Mouse (Mus musculus): ENCODE measurements around the gene 1110002E22Rik. TPM values are rescaled to one million over a fixed set of nuclear protein-coding genes. Genes with fewer than 3 reads are reported as not detected.

Gene 1110002E22Rik
- polyA plus RNA-seq, 1 experiment from 2014 or later, result 1.9 TPM

- Histone ChIP-seq H3K4me3 (replicated peaks) (no peak overlapping the region), H3K36me3 (no peaks in the 10 kb centered on the region), H3K9me3 (replicated peaks) (no peaks in the 10 kb centered on the region), H3K9ac (no peak overlapping the region), H3K4me1 (no peaks in the 10 kb centered on the region), H3K4me2 (replicated peaks) (no peak overlapping the region), H3K27me3 (no peaks in the 10 kb centered on the region), H3K27ac (replicated peaks) (no peak overlapping the region)
- no peak for ATAC-seq (ENCODE audit: insufficient number of reproducible peaks, low FRiP score, low TSS enrichment, low read depth)
- WGBS, result 75% methylated on average over 1 of the region's 1 CpGs
These were observed 18.3 kb downstream of the 1110002E22Rik start for GRCm38 (mm10) chr3:138083073-138083637.

- WGBS, result 81% methylated on average over 4 of the region's 4 CpGs
- Histone ChIP-seq H3K9me3 (replicated peaks) (no peaks in the 10 kb centered on the region), H3K9ac (no peak overlapping the region), H3K4me2 (replicated peaks) (no peak overlapping the region), H3K27ac (replicated peaks) (no peak overlapping the region), H3K27me3 (no peaks in the 10 kb centered on the region), H3K4me1 (no peaks in the 10 kb centered on the region), H3K4me3 (replicated peaks) (no peak overlapping the region), H3K36me3 (no peaks in the 10 kb centered on the region)
- ATAC-seq (ENCODE audit: insufficient number of reproducible peaks, low FRiP score, low TSS enrichment, low read depth), result no peak
These were observed 19.0 kb downstream of the 1110002E22Rik start for GRCm38 (mm10) chr3:138083896-138084295.

GRCm38 (mm10) chr3:138095301-138095700, 30.4 kb downstream of the 1110002E22Rik start:
- no peak for ATAC-seq (ENCODE audit: insufficient number of reproducible peaks, low FRiP score, low TSS enrichment, low read depth)
- H3K9ac ChIP-seq, result no peak overlapping the region
- H3K4me1 ChIP-seq, result peaks cover 22% of the 10 kb centered on the region
- H3K4me2 ChIP-seq (replicated peaks), result peak overlapping the region; percentile 26; the same call in 1 of the 2 replicates
- no peaks in the 10 kb centered on the region for H3K9me3 ChIP-seq (replicated peaks)
- H3K4me3 ChIP-seq (replicated peaks), result no peak overlapping the region
- H3K27ac ChIP-seq (replicated peaks), result peak overlapping the region; percentile 76
- H3K27me3 ChIP-seq, result no peaks in the 10 kb centered on the region
- WGBS, result 41% methylated on average over 3 of the region's 3 CpGs
- no peaks in the 10 kb centered on the region for H3K36me3 ChIP-seq

- Histone ChIP-seq H3K9me3 (replicated peaks) (no peaks in the 10 kb centered on the region), H3K27ac (replicated peaks) (peak overlapping the region; percentile 76), H3K4me1 (peaks cover 22% of the 10 kb centered on the region), H3K4me2 (replicated peaks) (peak overlapping the region; percentile 26; the same call in 1 of the 2 replicates), H3K36me3 (no peaks in the 10 kb centered on the region), H3K4me3 (replicated peaks) (no peak overlapping the region), H3K9ac (no peak overlapping the region), H3K27me3 (no peaks in the 10 kb centered on the region)
- peak; percentile 86 for ATAC-seq (ENCODE audit: insufficient number of reproducible peaks, low FRiP score, low TSS enrichment, low read depth)
- 20% methylated on average over 10 of the region's 10 CpGs for WGBS
These were observed 30.9 kb downstream of the 1110002E22Rik start for GRCm38 (mm10) chr3:138095718-138096117.

GRCm38 (mm10) chr3:138096263-138097028, 31.6 kb downstream of the 1110002E22Rik start:
- no peaks in the 10 kb centered on the region for H3K27me3 ChIP-seq
- no peak overlapping the region for H3K4me3 ChIP-seq (replicated peaks)
- no peak overlapping the region for H3K4me2 ChIP-seq (replicated peaks)
- ATAC-seq (ENCODE audit: insufficient number of reproducible peaks, low FRiP score, low TSS enrichment, low read depth), result no peak
- no peaks in the 10 kb centered on the region for H3K9me3 ChIP-seq (replicated peaks)
- no peak overlapping the region for H3K9ac ChIP-seq
- no peaks in the 10 kb centered on the region for H3K36me3 ChIP-seq
- peak overlapping the region; percentile 76 for H3K27ac ChIP-seq (replicated peaks)
- peaks cover 22% of the 10 kb centered on the region for H3K4me1 ChIP-seq
- 81% methylated on average over 19 of the region's 19 CpGs for WGBS

GRCm38 (mm10) chr3:138097718-138098117, 32.9 kb downstream of the 1110002E22Rik start:
- ATAC-seq (ENCODE audit: insufficient number of reproducible peaks, low FRiP score, low TSS enrichment, low read depth), result 0 out of 2 replicates have a peak, but pooled peaks have one; percentile 37
- peak overlapping the region; percentile 76; the same call in 1 of the 2 replicates for H3K27ac ChIP-seq (replicated peaks)
- no peak overlapping the region for H3K9ac ChIP-seq
- no peak overlapping the region for H3K4me2 ChIP-seq (replicated peaks)
- peaks cover 22% of the 10 kb centered on the region for H3K4me1 ChIP-seq
- no peaks in the 10 kb centered on the region for H3K27me3 ChIP-seq
- no peak overlapping the region for H3K4me3 ChIP-seq (replicated peaks)
- WGBS, result 71% methylated on average over 1 of the region's 1 CpGs
- H3K9me3 ChIP-seq (replicated peaks), result no peaks in the 10 kb centered on the region
- H3K36me3 ChIP-seq, result no peaks in the 10 kb centered on the region

GRCm38 (mm10) chr3:138101936-138102335, 37.1 kb downstream of the 1110002E22Rik start:
- no peak for ATAC-seq (ENCODE audit: insufficient number of reproducible peaks, low FRiP score, low TSS enrichment, low read depth)
- Histone ChIP-seq H3K9me3 (replicated peaks) (no peaks in the 10 kb centered on the region), H3K4me1 (peaks cover 10% of the 10 kb centered on the region), H3K27ac (replicated peaks) (no peak overlapping the region), H3K36me3 (no peaks in the 10 kb centered on the region), H3K4me2 (replicated peaks) (no peak overlapping the region), H3K27me3 (no peaks in the 10 kb centered on the region), H3K9ac (no peak overlapping the region), H3K4me3 (replicated peaks) (no peak overlapping the region)
- WGBS, result 79% methylated on average over 4 of the region's 4 CpGs

GRCm38 (mm10) chr3:138103690-138104089, 38.8 kb downstream of the 1110002E22Rik start:
- WGBS, result 89% methylated on average over 4 of the region's 4 CpGs
- Histone ChIP-seq H3K4me1 (no peaks in the 10 kb centered on the region), H3K27me3 (no peaks in the 10 kb centered on the region), H3K27ac (replicated peaks) (no peak overlapping the region), H3K4me2 (replicated peaks) (no peak overlapping the region), H3K9me3 (replicated peaks) (no peaks in the 10 kb centered on the region), H3K9ac (no peak overlapping the region), H3K4me3 (replicated peaks) (no peak overlapping the region), H3K36me3 (no peaks in the 10 kb centered on the region)
- ATAC-seq (ENCODE audit: insufficient number of reproducible peaks, low FRiP score, low TSS enrichment, low read depth), result no peak

GRCm38 (mm10) chr3:138105056-138105455, 40.2 kb downstream of the 1110002E22Rik start:
- 38% methylated on average over 5 of the region's 5 CpGs for WGBS
- H3K27me3 ChIP-seq, result no peaks in the 10 kb centered on the region
- H3K4me1 ChIP-seq, result no peaks in the 10 kb centered on the region
- no peaks in the 10 kb centered on the region for H3K36me3 ChIP-seq
- H3K4me2 ChIP-seq (replicated peaks), result no peak overlapping the region
- no peak overlapping the region for H3K27ac ChIP-seq (replicated peaks)
- H3K9me3 ChIP-seq (replicated peaks), result no peaks in the 10 kb centered on the region
- no peak overlapping the region for H3K4me3 ChIP-seq (replicated peaks)
- no peak for ATAC-seq (ENCODE audit: insufficient number of reproducible peaks, low FRiP score, low TSS enrichment, low read depth)
- no peak overlapping the region for H3K9ac ChIP-seq

- Histone ChIP-seq H3K27me3 (no peaks in the 10 kb centered on the region), H3K4me2 (replicated peaks) (no peak overlapping the region), H3K9ac (no peak overlapping the region), H3K36me3 (no peaks in the 10 kb centered on the region), H3K27ac (replicated peaks) (no peak overlapping the region), H3K4me1 (no peaks in the 10 kb centered on the region), H3K4me3 (replicated peaks) (no peak overlapping the region), H3K9me3 (replicated peaks) (no peaks in the 10 kb centered on the region)
- 88% methylated on average over 10 of the region's 10 CpGs for WGBS
- ATAC-seq (ENCODE audit: insufficient number of reproducible peaks, low FRiP score, low TSS enrichment, low read depth), result no peak
These were observed 42.0 kb downstream of the 1110002E22Rik start for GRCm38 (mm10) chr3:138106887-138107286.

GRCm38 (mm10) chr3:138110910-138111782, 46.3 kb downstream of the 1110002E22Rik start:
- H3K4me1 ChIP-seq, result no peaks in the 10 kb centered on the region
- no peaks in the 10 kb centered on the region for H3K27me3 ChIP-seq
- H3K4me2 ChIP-seq (replicated peaks), result no peak overlapping the region
- 90% methylated on average over 19 of the region's 19 CpGs for WGBS
- no peak overlapping the region for H3K4me3 ChIP-seq (replicated peaks)
- H3K27ac ChIP-seq (replicated peaks), result no peak overlapping the region
- no peak; the same call in 1 of the 2 replicates for ATAC-seq (ENCODE audit: insufficient number of reproducible peaks, low FRiP score, low TSS enrichment, low read depth)
- H3K9me3 ChIP-seq (replicated peaks), result no peaks in the 10 kb centered on the region
- no peak overlapping the region for H3K9ac ChIP-seq
- no peaks in the 10 kb centered on the region for H3K36me3 ChIP-seq
